Mouse (Mus musculus) gastrocnemius, adult 2 months (tissue): ENCODE data around the gene Tssk1. TPM values are rescaled to one million over a fixed set of nuclear protein-coding genes. Genes with fewer than 3 reads are reported as not detected.

Source experiments
- DNase-seq: peaks from one replicate; pipeline ENCODE4 v3.0.0; 2022
- H3K27ac ChIP-seq: fragments of 200-600 bp; 2 replicates; pipeline ENCODE4 v1.8.1; 2022; ENCODE audit warnings: mild to moderate bottlenecking
- H3K4me3 ChIP-seq: fragments of 200-600 bp; 2 replicates; pipeline ENCODE4 v1.8.1; 2022; ENCODE audit warnings: mild to moderate bottlenecking, moderate library complexity
- CTCF ChIP-seq: fragments of 200-600 bp; IDR thresholded peaks from 2 replicates; pipeline ENCODE4 v1.8.1; 2022; ENCODE audit warnings: antibody characterized with exemption, mild to moderate bottlenecking, moderate library complexity
- intact Hi-C: fragments of 180-260 bp; cut with DNase I; formaldehyde crosslinking; loops from one replicate; pipeline ENCODE4 v1.15.1; 2025
- total RNA-seq, 2 experiments: library from RNA; stranded (reverse); gene quantifications; 2 replicates each; pipeline ENCODE4 v1.2.3; 2021

The Tssk1 gene
- total RNA-seq, 2 experiments from 2014 or later = 0.10 to 0.17 TPM

GRCm38 (mm10) chr16:17914307-17915249 lies 20.6 kb downstream of the Tssk1 start, which contains the start of gene Gsc2:
Gsc2 (minus strand) TSS chr16:17915059.
- DNase-seq = peak; percentile 39
- intact Hi-C loops = loop anchor here (10.0 kb wide), 1 partner anchor 320 kb away; the partner anchor contains the start of gene Zdhhc8
- peak within 1 kb of the TSS; percentile 62 for H3K4me3 ChIP-seq

GRCm38 (mm10) chr16:17920586-17920985 lies 26.6 kb downstream of the Tssk1 start:
- TF ChIP-seq CTCF = no peak
- intact Hi-C loops = no loop called here
- no peak for DNase-seq
- H3K4me3 ChIP-seq = peak overlapping the region; percentile 82; the same call in 1 of the 2 replicates
- no peak overlapping the region for H3K27ac ChIP-seq

More at GRCm38 (mm10) chr16:17914307-17915249, 20.6 kb downstream of the Tssk1 start, which contains the start of gene Gsc2:
- H3K27ac ChIP-seq = no peak within 1 kb of the TSS
- TF ChIP-seq CTCF = no peak

GRCm38 (mm10) chr16:17921325-17922162 lies 27.5 kb downstream of the Tssk1 start:
- TF ChIP-seq CTCF = peak; percentile 69
- Histone ChIP-seq H3K4me3 (peak overlapping the region; percentile 82), H3K27ac (peak overlapping the region; percentile 95)
- intact Hi-C loops = no loop called here
- DNase-seq = peak; percentile 96

GRCm38 (mm10) chr16:17922163-17922538 lies 28.1 kb downstream of the Tssk1 start:
- intact Hi-C loops = no loop called here
- no peak for TF ChIP-seq CTCF
- DNase-seq = peak; percentile 57
- Histone ChIP-seq H3K27ac (peak overlapping the region; percentile 95), H3K4me3 (peak overlapping the region; percentile 82)

- Histone ChIP-seq H3K4me3 (peak overlapping the region; percentile 97), H3K27ac (peak overlapping the region; percentile 82)
- intact Hi-C loops = no loop called here
- TF ChIP-seq CTCF = no peak
- peak; percentile 54 for DNase-seq
Observed at GRCm38 (mm10) chr16:17927351-17928082, 33.5 kb downstream of the Tssk1 start.

- peak; percentile 79 for DNase-seq
- intact Hi-C loops = no loop called here
- TF ChIP-seq CTCF = no peak
- Histone ChIP-seq H3K4me3 (peak within 1 kb of the TSS; percentile 97), H3K27ac (peak within 1 kb of the TSS; percentile 82)
Observed at GRCm38 (mm10) chr16:17928087-17928580, 34.1 kb downstream of the Tssk1 start, which contains the start of gene Slc25a1. Slc25a1 (minus strand) TSS chr16:17928219.

- peak overlapping the region; percentile 82 for H3K27ac ChIP-seq
- intact Hi-C loops = no loop called here
- peak; percentile 66 for TF ChIP-seq CTCF
- peak; percentile 70 for DNase-seq
- peak overlapping the region; percentile 97 for H3K4me3 ChIP-seq
Observed at GRCm38 (mm10) chr16:17928627-17929104, 34.6 kb downstream of the Tssk1 start.

- Histone ChIP-seq H3K27ac (no peak overlapping the region), H3K4me3 (no peak overlapping the region)
- no peak for DNase-seq
- TF ChIP-seq CTCF = no peak
- intact Hi-C loops = no loop called here
Observed at GRCm38 (mm10) chr16:17929211-17929610, 35.2 kb downstream of the Tssk1 start.

- H3K27ac ChIP-seq = no peak overlapping the region
- TF ChIP-seq CTCF = no peak
- H3K4me3 ChIP-seq = no peak overlapping the region
- intact Hi-C loops = no loop called here
- no peak for DNase-seq
Observed at GRCm38 (mm10) chr16:17929631-17930030, 35.6 kb downstream of the Tssk1 start.

GRCm38 (mm10) chr16:17931906-17932460 lies 38.0 kb downstream of the Tssk1 start:
- no peak overlapping the region for H3K4me3 ChIP-seq
- DNase-seq = no peak
- H3K27ac ChIP-seq = no peak overlapping the region
- intact Hi-C loops = no loop called here
- TF ChIP-seq CTCF = no peak
